Mouse (Mus musculus): ENCODE results near the gene Fkbp15.

The Fkbp15 gene

DNA sequence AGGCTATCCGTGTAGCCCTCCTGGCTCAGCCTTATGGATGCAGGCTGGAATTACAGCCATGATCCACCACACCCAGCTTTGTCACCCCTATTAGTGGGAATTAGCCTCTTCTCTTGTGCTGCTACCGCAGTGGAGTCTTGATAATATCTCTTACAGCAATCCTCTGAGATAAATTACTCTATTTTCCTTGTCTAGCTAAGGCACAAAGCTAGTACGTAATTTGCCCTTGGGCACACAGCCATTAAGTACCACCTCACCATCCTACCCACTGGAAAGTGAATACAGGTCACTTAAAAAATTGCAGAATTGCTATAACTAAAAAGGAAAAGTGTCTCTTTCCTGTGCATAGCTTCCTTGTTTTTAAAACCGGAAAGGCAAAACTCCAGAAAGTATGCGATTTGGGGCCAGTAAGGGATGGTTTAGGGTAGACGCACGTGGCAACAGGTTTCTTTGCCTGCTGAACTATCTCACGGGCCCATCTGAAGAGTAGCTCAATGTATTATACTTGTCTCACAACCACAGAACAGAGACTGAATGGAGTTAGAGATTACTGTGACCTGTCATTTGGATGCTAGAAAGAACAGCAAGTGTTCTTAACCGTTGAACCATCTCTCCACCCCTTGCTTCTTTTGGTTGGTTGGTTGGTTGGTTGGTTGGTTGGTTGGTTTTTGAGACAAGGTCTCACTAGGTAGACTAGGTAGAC, 12.6 kb upstream of the Fkbp15 start:
- no peak for DNase-seq (ENCODE audit: low spot score in 2 of 2)

DNA sequence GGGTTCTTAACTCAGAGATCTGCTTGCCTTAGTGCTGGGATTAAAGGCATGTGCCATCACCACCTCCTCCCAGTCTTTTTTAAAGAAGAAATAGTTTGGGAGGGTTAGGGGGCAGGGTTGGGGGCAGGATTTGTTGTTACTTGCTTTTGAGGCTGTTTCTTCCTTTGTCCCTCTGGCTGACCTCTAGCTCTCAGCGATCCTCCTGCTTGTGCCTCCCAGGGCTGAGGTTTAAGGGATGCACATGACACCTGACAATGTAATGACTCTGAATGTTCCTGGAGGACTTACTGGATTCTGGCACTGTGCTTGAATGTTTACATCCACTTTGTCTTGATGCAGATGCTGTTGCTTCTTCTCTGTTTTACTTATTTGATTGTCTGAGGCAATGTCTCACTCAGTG, 12.1 kb upstream of the Fkbp15 start:
- no peak for DNase-seq (ENCODE audit: low spot score in 2 of 2)

- no peak for DNase-seq (ENCODE audit: low spot score in 2 of 2)
Measured at GRCm38 (mm10) chr4:62369091-62369490, 8.7 kb upstream of the Fkbp15 start.

DNA sequence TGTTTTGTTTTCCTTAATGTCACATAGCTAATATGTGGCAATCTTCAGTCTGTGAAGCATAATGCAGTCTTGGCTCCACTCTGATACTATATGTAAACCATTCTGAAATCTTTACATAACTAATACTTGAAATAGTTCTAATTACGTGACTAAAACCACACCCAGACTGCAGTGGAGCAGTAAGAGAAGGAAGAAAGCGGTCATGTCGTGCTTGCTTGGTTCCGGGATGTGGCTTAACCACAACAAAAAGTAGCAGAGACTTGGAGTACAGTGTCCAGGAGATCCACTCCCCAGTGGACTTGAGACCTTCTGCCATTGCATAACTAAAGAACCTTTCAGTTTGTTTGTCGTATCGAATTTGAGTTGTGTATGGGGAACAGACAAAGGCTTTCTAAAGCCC, 7.2 kb upstream of the Fkbp15 start:
- DNase-seq (ENCODE audit: low spot score in 2 of 2): no peak

- DNase-seq (ENCODE audit: low spot score in 2 of 2): no peak
Measured at GRCm38 (mm10) chr4:62366291-62366690, 5.9 kb upstream of the Fkbp15 start.

DNA sequence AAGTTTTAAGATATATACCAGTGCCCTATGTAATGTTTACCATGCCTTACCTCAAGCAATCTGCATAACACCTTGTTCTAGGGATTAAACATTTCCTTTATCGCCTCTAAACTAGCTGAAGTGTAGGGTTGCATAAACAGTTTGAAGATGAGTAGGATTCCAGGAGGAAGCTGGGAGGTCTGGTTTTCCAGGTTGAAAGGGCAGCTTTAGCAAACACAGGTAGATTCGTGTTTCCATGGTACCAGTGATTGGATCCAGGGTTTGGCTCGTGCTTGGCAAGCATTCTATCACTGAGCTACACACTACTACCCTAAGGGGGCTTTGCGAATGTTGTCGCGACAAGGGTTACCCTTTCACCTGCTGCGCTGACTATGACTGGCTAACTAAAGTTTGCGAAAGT, 4.0 kb upstream of the Fkbp15 start:
- no peak for DNase-seq (ENCODE audit: low spot score in 2 of 2)

DNA sequence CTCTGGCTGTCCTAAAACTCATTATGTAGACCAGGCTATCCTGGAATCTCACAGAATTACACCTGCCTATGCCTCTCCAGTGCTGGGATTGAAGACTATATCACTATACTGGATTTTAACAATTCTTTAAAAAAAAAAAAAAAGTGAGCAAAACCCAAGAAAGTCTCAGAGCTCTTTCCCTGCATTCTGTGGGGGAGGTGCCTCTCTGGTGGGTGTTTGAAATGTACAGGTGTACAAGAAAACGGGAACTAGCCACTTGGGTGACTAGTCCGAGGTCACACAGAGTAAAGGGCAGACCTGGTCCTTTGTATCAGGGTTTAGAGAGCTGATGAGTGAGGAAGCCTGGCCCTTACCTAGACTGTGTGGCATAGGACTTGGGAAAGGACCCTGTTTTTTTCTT, 2.1 kb upstream of the Fkbp15 start:
- no peak for DNase-seq (ENCODE audit: low spot score in 2 of 2)

DNA sequence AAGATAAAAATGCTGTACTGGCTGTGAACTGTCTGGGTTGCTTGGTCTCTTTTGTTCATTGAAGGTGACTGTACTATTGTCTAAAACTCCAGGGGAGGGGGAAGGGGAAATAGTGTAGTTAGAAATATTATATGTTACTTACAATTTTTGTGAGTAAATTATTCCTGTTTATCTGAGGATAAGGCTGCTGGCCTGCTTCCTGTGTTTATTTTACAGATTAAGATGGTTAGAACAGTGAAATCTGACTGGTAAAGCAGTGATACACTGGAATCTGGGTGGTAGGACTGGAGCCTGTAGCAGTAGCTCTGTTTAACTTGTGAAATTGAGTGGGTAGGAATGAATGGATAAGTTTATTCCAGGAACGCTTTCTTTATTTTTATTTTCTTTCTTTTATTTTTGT, 1.6 kb upstream of the Fkbp15 start:
- DNase-seq (ENCODE audit: low spot score in 2 of 2): no peak

DNA sequence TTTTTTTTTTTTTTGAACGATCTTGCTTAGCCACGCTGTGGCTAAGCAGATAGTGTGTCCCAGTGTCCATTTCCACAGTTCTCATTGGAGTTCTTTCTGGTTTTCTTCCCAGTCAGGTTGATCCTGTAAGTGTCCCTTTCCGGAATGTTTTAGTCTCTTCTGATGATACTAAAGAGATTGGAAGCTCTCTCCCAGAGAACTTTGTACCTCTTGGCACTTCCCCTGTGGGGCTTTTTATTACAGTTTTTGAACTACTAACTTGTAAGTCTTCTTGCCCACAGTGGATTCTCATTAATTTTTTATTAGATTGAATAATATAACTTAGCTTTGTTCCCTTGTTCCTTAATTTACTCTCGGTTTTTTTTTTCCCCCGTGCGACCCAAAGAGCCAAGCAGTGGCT, 1.2 kb upstream of the Fkbp15 start:
- DNase-seq (ENCODE audit: low spot score in 2 of 2): no peak

DNA sequence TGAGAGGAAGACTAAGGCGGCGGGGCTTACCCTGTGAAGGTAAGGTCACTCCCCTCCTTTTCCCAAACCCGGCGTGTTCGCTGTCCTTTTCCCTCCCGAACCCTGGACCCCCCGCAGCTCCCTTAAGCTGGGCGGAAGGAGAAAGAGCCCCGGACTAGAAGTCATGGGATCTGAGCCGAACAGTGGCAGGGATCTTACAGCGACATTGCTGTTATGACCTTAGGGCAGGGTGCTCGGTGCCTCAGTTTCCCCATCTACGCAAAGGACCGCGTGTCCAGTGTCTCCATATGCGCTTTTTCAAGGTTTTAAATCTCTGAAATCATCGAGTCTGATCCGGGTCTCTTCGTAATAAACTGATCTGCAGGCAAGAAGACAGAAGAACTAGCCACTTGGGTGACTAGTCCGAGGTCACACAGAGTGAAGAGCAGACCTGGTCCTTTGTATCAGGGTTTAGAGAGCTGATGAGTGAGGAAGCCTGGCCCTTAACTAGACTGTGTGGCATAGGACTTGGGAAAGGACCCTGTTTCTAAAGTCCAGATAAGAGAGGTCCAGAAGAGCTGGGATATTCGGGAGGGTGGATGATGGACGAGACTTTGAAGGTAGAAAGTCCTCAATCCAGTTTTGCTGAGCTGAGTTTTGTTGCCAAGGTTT, 582 bp upstream of the Fkbp15 start:
- DNase-seq (ENCODE audit: low spot score in 2 of 2): no peak

- no peak for DNase-seq (ENCODE audit: low spot score in 2 of 2)
Measured at GRCm38 (mm10) chr4:62359256-62359775, 1.0 kb downstream of the Fkbp15 start.

DNA sequence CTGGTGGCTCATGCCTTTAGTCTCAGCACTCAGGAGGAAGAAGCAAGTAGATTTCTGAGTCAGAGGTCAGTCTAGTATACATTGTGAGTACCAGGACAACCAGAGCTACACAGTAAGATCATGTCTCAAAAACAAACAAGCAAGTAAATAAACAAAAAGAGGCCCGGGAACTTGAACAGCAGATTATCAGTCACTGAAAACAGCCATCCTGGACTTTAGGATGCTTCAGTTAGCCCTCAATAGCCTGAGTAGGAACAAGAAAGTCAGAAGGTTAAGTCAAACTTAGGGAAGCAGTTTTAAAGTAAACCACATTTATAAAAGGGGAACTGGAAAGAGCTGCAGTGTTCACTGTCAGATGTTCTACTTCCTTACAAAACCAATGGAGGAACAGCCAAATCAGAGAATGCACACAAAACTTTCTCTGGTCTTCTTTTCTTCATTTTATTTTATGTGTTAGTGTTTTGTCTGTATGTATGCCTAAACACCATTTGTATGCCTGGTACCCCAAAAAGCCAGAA, 2.7 kb downstream of the Fkbp15 start:
- no peak for DNase-seq (ENCODE audit: low spot score in 2 of 2)

- no peak for DNase-seq (ENCODE audit: low spot score in 2 of 2)
Measured at GRCm38 (mm10) chr4:62349371-62349770, 11.0 kb downstream of the Fkbp15 start.

- DNase-seq (ENCODE audit: low spot score in 2 of 2): no peak
Measured at GRCm38 (mm10) chr4:62348329-62348705, 12.0 kb downstream of the Fkbp15 start.

- DNase-seq (ENCODE audit: low spot score in 2 of 2): no peak
Measured at GRCm38 (mm10) chr4:62347605-62348328, 12.6 kb downstream of the Fkbp15 start.

GRCm38 (mm10) chr4:62345827-62346226, 14.5 kb downstream of the Fkbp15 start:
- DNase-seq (ENCODE audit: low spot score in 2 of 2): no peak

DNA sequence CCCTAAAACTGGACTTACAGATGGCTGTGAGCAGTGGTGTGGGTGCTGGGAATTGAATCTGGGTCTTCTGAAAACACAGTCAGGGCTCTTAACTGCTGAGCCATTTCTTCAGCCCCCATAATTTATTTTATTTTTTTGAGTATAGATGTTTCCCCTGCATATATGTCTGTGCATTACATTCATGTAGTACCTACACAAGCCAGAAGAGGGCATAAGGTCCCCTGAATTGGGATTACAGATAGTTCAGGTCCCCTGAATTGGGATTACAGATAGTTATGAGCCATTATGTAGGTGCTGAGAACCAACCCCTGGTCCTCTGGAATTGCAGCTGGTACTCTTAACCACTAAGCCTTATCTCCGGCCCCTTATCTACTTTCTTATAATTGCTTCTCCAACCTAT, 16.3 kb downstream of the Fkbp15 start:
- no peak for DNase-seq (ENCODE audit: low spot score in 2 of 2)

- no peak for DNase-seq (ENCODE audit: low spot score in 2 of 2)
Measured at GRCm38 (mm10) chr4:62338536-62338935, 21.8 kb downstream of the Fkbp15 start.

GRCm38 (mm10) chr4:62331977-62332376, 28.4 kb downstream of the Fkbp15 start:
- no peak for DNase-seq (ENCODE audit: low spot score in 2 of 2)

- no peak for DNase-seq (ENCODE audit: low spot score in 2 of 2)
Measured at GRCm38 (mm10) chr4:62328941-62329660, 31.2 kb downstream of the Fkbp15 start.

GRCm38 (mm10) chr4:62326111-62326510, 34.2 kb downstream of the Fkbp15 start:
- DNase-seq (ENCODE audit: low spot score in 2 of 2): no peak

GRCm38 (mm10) chr4:62322684-62323083, 37.7 kb downstream of the Fkbp15 start:
- DNase-seq (ENCODE audit: low spot score in 2 of 2): no peak
